Mouse (Mus musculus) CH12.LX (cell line): Measurements from ENCODE around the gene Cdyl. TPM values are rescaled to one million over a fixed set of nuclear protein-coding genes. Genes with fewer than 3 reads are reported as not detected.

Source experiments
- DNase-seq: peaks from one replicate; pipeline ENCODE4 v3.0.0-alpha.2; 2013; ENCODE audit errors: extremely low read depth
- H3K27ac ChIP-seq: 2 replicates; pipeline ENCODE4 v1.5.1; 2012; ENCODE audit warnings: low read depth, mild to moderate bottlenecking, control low read depth, moderate library complexity; ENCODE audit not compliant: insufficient read depth
- H3K27me3 ChIP-seq: replicated peaks from 2 replicates; pipeline ENCODE3; 2012; ENCODE audit warnings: inconsistent platforms
- H3K36me3 ChIP-seq, 2 experiments: replicated peaks in 1 of 2; 2 replicates each; pipeline versions ENCODE3 to v1.6.1; 2012; ENCODE audit warnings: inconsistent platforms in 1 of 2, low read length in 1 of 2, mild to moderate bottlenecking in 1 of 2, mixed read lengths in 1 of 2, moderate library complexity in 1 of 2; ENCODE audit not compliant: control insufficient read depth in 1 of 2, insufficient read depth in 1 of 2
- H3K4me1 ChIP-seq, 2 experiments: 2 replicates each; pipeline ENCODE4 v1.6.1; 2012; ENCODE audit warnings: inconsistent platforms in 1 of 2, moderate library complexity in 1 of 2; ENCODE audit not compliant: insufficient read depth in 2 of 2, control insufficient read depth in 1 of 2
- H3K4me2 ChIP-seq: 2 replicates; pipeline ENCODE4 v1.6.1; 2012; ENCODE audit warnings: low read depth, mild to moderate bottlenecking, control low read depth; ENCODE audit not compliant: poor library complexity, insufficient read depth, severe bottlenecking
- H3K4me3 ChIP-seq, 3 experiments: fragments of 150-350 bp in 1 of 3; sonication (generic) in 1 of 3; replicated peaks in 1 of 3; 2 replicates each; pipeline versions ENCODE3 to v1.5.1; 2011 to 2012; ENCODE audit warnings: low read depth in 2 of 3, low read length in 2 of 3, mild to moderate bottlenecking in 2 of 3, moderate library complexity in 2 of 3, control low read depth in 1 of 3, improper control_type of control experiment in 1 of 3, inconsistent platforms in 1 of 3, mixed read lengths in 1 of 3; ENCODE audit not compliant: poor library complexity in 1 of 3
- H3K79me2 ChIP-seq: replicated peaks from 2 replicates; pipeline ENCODE4 v1.6.1; 2012; ENCODE audit warnings: mild to moderate bottlenecking, moderate library complexity; ENCODE audit not compliant: control insufficient read depth, poor library complexity, insufficient read depth, severe bottlenecking; ENCODE audit errors: extremely low read depth
- H3K9ac ChIP-seq: 2 replicates; pipeline ENCODE4 v1.6.1; 2012; ENCODE audit warnings: low read depth, mild to moderate bottlenecking, control low read depth, moderate library complexity; ENCODE audit not compliant: insufficient read depth
- H3K9me3 ChIP-seq: replicated peaks from 2 replicates; pipeline ENCODE3; 2012; ENCODE audit warnings: low read length, inconsistent platforms, mixed read lengths
- BHLHE40 ChIP-seq: IDR thresholded peaks from 2 replicates; pipeline ENCODE4 v1.6.1; 2011; ENCODE audit warnings: mild to moderate bottlenecking, low read depth, low read length, improper control_type of control experiment
- CHD1 ChIP-seq: IDR thresholded peaks from 2 replicates; pipeline ENCODE4 v1.6.1; 2012; ENCODE audit warnings: low read depth, low read length, improper control_type of control experiment, inconsistent platforms
- EP300 ChIP-seq: IDR thresholded peaks from 2 replicates; pipeline ENCODE4 v1.6.1; 2011; ENCODE audit warnings: low read length, improper control_type of control experiment
- ETS1 ChIP-seq: conservative IDR thresholded peaks from 2 replicates; pipeline ENCODE4 v1.6.1; 2012; ENCODE audit warnings: low read depth, mild to moderate bottlenecking, inconsistent platforms, low read length, improper control_type of control experiment, moderate library complexity
- GABPA ChIP-seq: IDR thresholded peaks from 2 replicates; pipeline ENCODE4 v1.6.1; 2012; ENCODE audit warnings: low read depth, low read length, improper control_type of control experiment, inconsistent platforms; ENCODE audit not compliant: insufficient replicate concordance
- IRF4 ChIP-seq: IDR thresholded peaks from 2 replicates; pipeline ENCODE4 v1.6.1; 2014; ENCODE audit warnings: low read depth, mild to moderate bottlenecking, inconsistent platforms, low read length, improper control_type of control experiment
- JUN ChIP-seq: IDR thresholded peaks from 2 replicates; pipeline ENCODE4 v1.6.1; 2011; ENCODE audit warnings: low read depth, mild to moderate bottlenecking, low read length, improper control_type of control experiment, moderate library complexity; ENCODE audit not compliant: insufficient read depth
- MAX ChIP-seq: IDR thresholded peaks from 2 replicates; pipeline ENCODE4 v1.6.1; 2011; ENCODE audit warnings: low read length, improper control_type of control experiment
- MAZ ChIP-seq: IDR thresholded peaks from 2 replicates; pipeline ENCODE4 v1.6.1; 2012; ENCODE audit warnings: low read depth, mild to moderate bottlenecking, inconsistent platforms, low read length, improper control_type of control experiment, moderate library complexity
- MEF2A ChIP-seq: IDR thresholded peaks from 2 replicates; pipeline ENCODE4 v1.6.1; 2014; ENCODE audit warnings: low read depth, mild to moderate bottlenecking, inconsistent platforms, low read length, improper control_type of control experiment, borderline replicate concordance
- MXI1 ChIP-seq: IDR thresholded peaks from 2 replicates; pipeline ENCODE4 v1.6.1; 2011; ENCODE audit warnings: mild to moderate bottlenecking, low read depth, low read length, improper control_type of control experiment
- MYC ChIP-seq: IDR thresholded peaks from 2 replicates; pipeline ENCODE4 v1.6.1; 2011; ENCODE audit warnings: low read depth, mild to moderate bottlenecking, improper control_type of control experiment, low read length
- NELFE ChIP-seq: IDR thresholded peaks from 2 replicates; pipeline ENCODE4 v1.6.1; 2011; ENCODE audit warnings: low read depth, low read length, improper control_type of control experiment
- NRF1 ChIP-seq: IDR thresholded peaks from 2 replicates; pipeline ENCODE4 v1.6.1; 2014; ENCODE audit warnings: low read depth, mild to moderate bottlenecking, inconsistent platforms, low read length, improper control_type of control experiment, moderate library complexity
- PAX5 ChIP-seq: IDR thresholded peaks from 2 replicates; pipeline ENCODE4 v1.6.1; 2012; ENCODE audit warnings: low read length, inconsistent platforms, mixed read lengths
- POLR2A ChIP-seq: IDR thresholded peaks from 2 replicates; pipeline ENCODE4 v1.6.1; 2011; ENCODE audit warnings: low read depth, mild to moderate bottlenecking, improper control_type of control experiment, low read length
- RAD21 ChIP-seq: IDR thresholded peaks from 2 replicates; pipeline ENCODE4 v1.6.1; 2011; ENCODE audit warnings: low read depth, mild to moderate bottlenecking, low read length, improper control_type of control experiment, moderate library complexity
- RCOR1 ChIP-seq: conservative IDR thresholded peaks from 2 replicates; pipeline ENCODE4 v1.6.1; 2012; ENCODE audit warnings: low read depth, mild to moderate bottlenecking, inconsistent platforms, low read length, improper control_type of control experiment
- SIN3A ChIP-seq: IDR thresholded peaks from 2 replicates; pipeline ENCODE4 v1.6.1; 2012; ENCODE audit warnings: low read length, improper control_type of control experiment, inconsistent platforms
- TBP ChIP-seq: conservative IDR thresholded peaks from 2 replicates; pipeline ENCODE4 v1.6.1; 2011; ENCODE audit warnings: low read depth, low read length, improper control_type of control experiment
- TCF12 ChIP-seq: IDR thresholded peaks from 2 replicates; pipeline ENCODE4 v1.6.1; 2014; ENCODE audit warnings: low read depth, mild to moderate bottlenecking, inconsistent platforms, low read length, improper control_type of control experiment
- UBTF ChIP-seq: IDR thresholded peaks from 2 replicates; pipeline ENCODE4 v1.6.1; 2012; ENCODE audit warnings: low read depth, mild to moderate bottlenecking, inconsistent platforms, low read length, improper control_type of control experiment, moderate library complexity
- USF1 ChIP-seq: IDR thresholded peaks from 2 replicates; pipeline ENCODE4 v1.6.1; 2014; ENCODE audit warnings: low read depth, mild to moderate bottlenecking, inconsistent platforms, low read length, improper control_type of control experiment
- USF2 ChIP-seq: conservative IDR thresholded peaks from 2 replicates; pipeline ENCODE4 v1.6.1; 2011; ENCODE audit warnings: low read depth, low read length, improper control_type of control experiment
- ZKSCAN1 ChIP-seq: IDR thresholded peaks from 2 replicates; pipeline ENCODE4 v1.6.1; 2012; ENCODE audit warnings: low read depth, inconsistent platforms, low read length, improper control_type of control experiment, borderline replicate concordance
- ZNF384 ChIP-seq: IDR thresholded peaks from 2 replicates; pipeline ENCODE4 v1.6.1; 2012; ENCODE audit warnings: low read depth, low read length, improper control_type of control experiment, inconsistent platforms
- dilution Hi-C: fragments of 300-500 bp; cut with MboI; formaldehyde crosslinking; loops from 2 replicates; pipeline ENCODE4 v1.14.3; 2020; ENCODE audit warnings: low sequenced_read_pairs; ENCODE audit not compliant: extremely low pct_unique_long_range_greater_than_20kb, extremely low pct_ligation_motif_present
- in situ Hi-C: fragments of 300-500 bp; cut with MboI; formaldehyde crosslinking; loops from 3 replicates; pipeline ENCODE4 v1.14.3; 2019; ENCODE audit warnings: low sequenced_read_pairs, low pct_ligation_motif_present, low pct_unique_long_range_greater_than_20kb, mixed read lengths
- polyA plus RNA-seq: library from polyadenylated mRNA; unstranded; fragments of >175 nt; gene quantifications from 2 replicates; pipeline ENCODE4 v1.2.1, GENCODE M21; 2012; ENCODE audit warnings: low read depth; ENCODE audit not compliant: insufficient read length
- total RNA-seq, 2 experiments: library from RNA; depleted of rRNA; stranded (reverse); fragments of 300-350 nt in 1 of 2; fragments of >200 nt in 1 of 2; gene quantifications; 2 replicates each; pipeline ENCODE4 v1.2.3; 2012 to 2014

Cdyl gene
- total and polyA plus RNA-seq, 3 experiments = 5.7 to 9.1 (median 8.3) TPM

GRCm38 (mm10) chr13:35811361-35812190, 151.9 kb downstream of the Cdyl start:
- peaks cover 0 to 12% of the 10 kb centered on the region in 2 experiments for H3K36me3 ChIP-seq
- no peak overlapping the region for H3K4me3 ChIP-seq

DNA sequence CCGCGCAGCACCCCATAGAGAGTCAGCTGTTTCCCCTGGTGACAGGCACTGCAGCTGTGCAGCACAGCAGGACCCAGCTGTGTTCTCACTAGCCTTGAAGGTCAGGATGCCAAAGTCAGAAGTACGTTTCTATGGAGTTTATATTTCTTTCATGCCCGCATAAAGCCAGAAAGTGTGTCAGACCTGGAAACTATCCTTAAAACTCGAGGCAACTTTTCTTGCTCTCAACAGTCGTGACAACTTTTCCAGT, 152.5 kb downstream of the Cdyl start:
- peaks cover 15% of the 10 kb centered on the region for H3K79me2 ChIP-seq
- peak; percentile 97 for TF ChIP-seq ETS1
- TF ChIP-seq UBTF = no peak
- TF ChIP-seq BHLHE40 = peak; percentile 76; the same call in 1 of the 2 replicates
- TF ChIP-seq NRF1 = no peak
- peak; percentile 15; the same call in 1 of the 2 replicates for TF ChIP-seq IRF4
- TF ChIP-seq CHD1 = 0 out of 2 replicates have a peak, but pooled peaks have one; percentile 72
- peak; percentile 96 for TF ChIP-seq TCF12
- TF ChIP-seq MYC = peak; percentile 43; the same call in 1 of the 2 replicates
- peak; percentile 82 for TF ChIP-seq EP300
- no peak for TF ChIP-seq RAD21
- peak; percentile 97 for TF ChIP-seq SIN3A
- TF ChIP-seq MXI1 = peak; percentile 50; the same call in 1 of the 2 replicates
- peak overlapping the region; percentile 17 for H3K4me2 ChIP-seq
- peak overlapping the region; percentile 53 for H3K27ac ChIP-seq
- no peaks in the 10 kb centered on the region for H3K27me3 ChIP-seq
- peaks cover 0 to 14% of the 10 kb centered on the region in 2 experiments for H3K36me3 ChIP-seq
- in situ Hi-C loops (no loop called here), dilution Hi-C loops (no loop called here)
- H3K9me3 ChIP-seq = no peaks in the 10 kb centered on the region
- peak; percentile 52 for DNase-seq
- peak overlapping the region; percentile 37; the same call in 1 of the 2 replicates for H3K9ac ChIP-seq
- no peak overlapping the region for H3K4me3 ChIP-seq
- H3K4me1 ChIP-seq = peaks cover 36 to 87% of the 10 kb centered on the region in 2 experiments

More at GRCm38 (mm10) chr13:35811361-35812190, 151.9 kb downstream of the Cdyl start:
- Histone ChIP-seq H3K4me2 (peak overlapping the region; percentile 17), H3K27me3 (no peaks in the 10 kb centered on the region), H3K79me2 (peaks cover 13% of the 10 kb centered on the region), H3K9me3 (no peaks in the 10 kb centered on the region), H3K9ac (peak overlapping the region; percentile 37; the same call in 1 of the 2 replicates), H3K27ac (peak overlapping the region; percentile 74), H3K4me1 (peaks cover 36 to 82% of the 10 kb centered on the region in 2 experiments)
- DNase-seq = peak; percentile 39
- dilution Hi-C loops = no loop called here
- in situ Hi-C loops = no loop called here
- TF ChIP-seq NELFE = 0 out of 2 replicates have a peak, but pooled peaks have one; percentile 11
- TF ChIP-seq IRF4 = peak; percentile 78; the same call in 1 of the 2 replicates
- 0 out of 2 replicates have a peak, but pooled peaks have one; percentile 23 for TF ChIP-seq POLR2A
- TF ChIP-seq MAX = peak; percentile 99
- TF ChIP-seq EP300 = peak; percentile 70
- TF ChIP-seq MAZ = no peak
- peak; percentile 82 for TF ChIP-seq ETS1
- TF ChIP-seq MXI1 = peak; percentile 94
- TF ChIP-seq USF1 = peak; percentile 39; the same call in 1 of the 2 replicates
- TF ChIP-seq ZKSCAN1 = no peak
- TF ChIP-seq MYC = peak; percentile 99
- TF ChIP-seq USF2 = peak; percentile 30; the same call in 1 of the 2 replicates
- peak; percentile 41; the same call in 1 of the 2 replicates for TF ChIP-seq SIN3A
- TF ChIP-seq MEF2A = peak; percentile 69; the same call in 1 of the 2 replicates
- TF ChIP-seq PAX5 = no peak
- TF ChIP-seq BHLHE40 = peak; percentile 93
- no peak for TF ChIP-seq GABPA
- TF ChIP-seq TBP = peak; percentile 45; the same call in 1 of the 2 replicates
- peak; percentile 25; the same call in 1 of the 2 replicates for TF ChIP-seq JUN
- TF ChIP-seq CHD1 = 0 out of 2 replicates have a peak, but pooled peaks have one; percentile 56
- peak; percentile 86 for TF ChIP-seq TCF12
- TF ChIP-seq ZNF384 = peak; percentile 94
- TF ChIP-seq RCOR1 = 0 out of 2 replicates have a peak, but pooled peaks have one; percentile 15
- no peak for TF ChIP-seq NRF1
- TF ChIP-seq, all 38 proteins: peak for 19
